Mouse (Mus musculus): ENCODE measurements around the gene Trpc3. TPM values are rescaled to one million over a fixed set of nuclear protein-coding genes. Genes with fewer than 3 reads are reported as not detected.

Trpc3 gene
- total and polyA plus RNA-seq, 3 experiments: not detected

- DNase-seq (ENCODE audit: extremely low read depth): no peak
- in situ Hi-C loops (cut with MboI; ENCODE audit: low pct_ligation_motif_present, low pct_unique_long_range_greater_than_20kb, low sequenced_read_pairs): no loop called here
- Histone ChIP-seq H3K4me2 (ENCODE audit: insufficient read depth, low read depth, poor library complexity, severe bottlenecking) (no peak overlapping the region), H3K27me3 (replicated peaks) (no peaks in the 10 kb centered on the region), H3K9ac (ENCODE audit: insufficient read depth, low read depth) (no peak overlapping the region), H3K4me3 (replicated peaks in 1 of 3; ENCODE audit: low read depth in 2 of 3, low read length in 2 of 3, poor library complexity in 1 of 3) (no peak overlapping the region), H3K4me1 (ENCODE audit: control insufficient read depth in 1 of 2, insufficient read depth in 2 of 2) (peaks cover 4 to 14% of the 10 kb centered on the region in 2 experiments; a peak in 3 of 4 replicates), H3K27ac (ENCODE audit: insufficient read depth, low read depth) (no peak overlapping the region), H3K79me2 (replicated peaks; ENCODE audit: control insufficient read depth, extremely low read depth, insufficient read depth, poor library complexity, severe bottlenecking) (no peaks in the 10 kb centered on the region), H3K9me3 (replicated peaks; ENCODE audit: low read length) (no peaks in the 10 kb centered on the region), H3K36me3 (replicated peaks in 1 of 2; ENCODE audit: control insufficient read depth in 1 of 2, insufficient read depth in 1 of 2, low read length in 1 of 2) (no peaks in the 10 kb centered on the region)
- dilution Hi-C loops (cut with MboI; ENCODE audit: extremely low pct_ligation_motif_present, extremely low pct_unique_long_range_greater_than_20kb, low sequenced_read_pairs): no loop called here
- TF ChIP-seq HCFC1 (IDR thresholded peaks at IDR 0.05; ENCODE audit: low read depth, low read length) (no peak), NRF1 (IDR thresholded peaks at IDR 0.05; ENCODE audit: low read depth, low read length) (no peak), POLR2AphosphoS2 (IDR thresholded peaks at IDR 0.05; ENCODE audit: low read depth, low read length) (no peak), UBTF (IDR thresholded peaks at IDR 0.05; ENCODE audit: low read depth, low read length) (no peak), ELF1 (IDR thresholded peaks at IDR 0.05; ENCODE audit: low read depth, low read length) (no peak)
Observed at GRCm38 (mm10) chr3:36733075-36733474, 43.1 kb upstream of the Trpc3 start.

- in situ Hi-C loops (cut with MboI; ENCODE audit: low pct_ligation_motif_present, low pct_unique_long_range_greater_than_20kb, low sequenced_read_pairs): no loop called here
- dilution Hi-C loops (cut with MboI; ENCODE audit: extremely low pct_ligation_motif_present, extremely low pct_unique_long_range_greater_than_20kb, low sequenced_read_pairs): no loop called here
- DNase-seq (ENCODE audit: extremely low read depth): no peak
Observed at GRCm38 (mm10) chr3:36726545-36726944, 36.6 kb upstream of the Trpc3 start.

GRCm38 (mm10) chr3:36721850-36722249 is 31.9 kb upstream of the Trpc3 start:
- Histone ChIP-seq H3K4me3 (replicated peaks in 1 of 3; ENCODE audit: low read depth in 2 of 3, low read length in 2 of 3, poor library complexity in 1 of 3) (no peak overlapping the region), H3K4me2 (ENCODE audit: insufficient read depth, low read depth, poor library complexity, severe bottlenecking) (no peak overlapping the region), H3K9me3 (replicated peaks; ENCODE audit: low read length) (peaks cover 2% of the 10 kb centered on the region), H3K4me1 (ENCODE audit: control insufficient read depth in 1 of 2, insufficient read depth in 2 of 2) (peaks cover 0 to 8% of the 10 kb centered on the region in 2 experiments; a peak in 1 of 4 replicates), H3K79me2 (replicated peaks; ENCODE audit: control insufficient read depth, extremely low read depth, insufficient read depth, poor library complexity, severe bottlenecking) (no peaks in the 10 kb centered on the region), H3K36me3 (replicated peaks in 1 of 2; ENCODE audit: control insufficient read depth in 1 of 2, insufficient read depth in 1 of 2, low read length in 1 of 2) (no peaks in the 10 kb centered on the region), H3K9ac (ENCODE audit: insufficient read depth, low read depth) (no peak overlapping the region), H3K27me3 (replicated peaks) (no peaks in the 10 kb centered on the region), H3K27ac (ENCODE audit: insufficient read depth, low read depth) (no peak overlapping the region)
- in situ Hi-C loops (cut with MboI; ENCODE audit: low pct_ligation_motif_present, low pct_unique_long_range_greater_than_20kb, low sequenced_read_pairs): no loop called here
- no peak for DNase-seq (ENCODE audit: extremely low read depth)
- TF ChIP-seq POLR2AphosphoS2 (IDR thresholded peaks at IDR 0.05; ENCODE audit: low read depth, low read length) (no peak), POLR2A (IDR thresholded peaks at IDR 0.05; ENCODE audit: low read depth, low read length) (no peak), ZNF384 (IDR thresholded peaks at IDR 0.05; ENCODE audit: low read depth, low read length) (no peak), JUN (IDR thresholded peaks at IDR 0.05; ENCODE audit: insufficient read depth, low read depth, low read length) (no peak), MEF2A (IDR thresholded peaks at IDR 0.05; ENCODE audit: borderline replicate concordance, low read depth, low read length) (no peak), CHD2 (IDR thresholded peaks at IDR 0.05; ENCODE audit: low read length) (no peak), JUND (conservative IDR thresholded peaks at IDR 0.05; ENCODE audit: low read depth, low read length) (no peak), CTCF (conservative IDR thresholded peaks at IDR 0.05 in 1 of 2, IDR thresholded peaks at IDR 0.05 in 1 of 2; ENCODE audit: low read depth in 2 of 2, low read length in 2 of 2) (no peak), E2F4 (IDR thresholded peaks at IDR 0.05; ENCODE audit: insufficient replicate concordance, low read depth, low read length) (no peak), KAT2A (IDR thresholded peaks at IDR 0.05; ENCODE audit: insufficient replicate concordance, low read length) (no peak)
- dilution Hi-C loops (cut with MboI; ENCODE audit: extremely low pct_ligation_motif_present, extremely low pct_unique_long_range_greater_than_20kb, low sequenced_read_pairs): no loop called here

More at GRCm38 (mm10) chr3:36726545-36726944, 36.6 kb upstream of the Trpc3 start:
- no peak overlapping the region for H3K4me3 ChIP-seq (replicated peaks in 1 of 3; ENCODE audit: low read depth in 2 of 3, low read length in 2 of 3, poor library complexity in 1 of 3)
- H3K79me2 ChIP-seq (replicated peaks; ENCODE audit: control insufficient read depth, extremely low read depth, insufficient read depth, poor library complexity, severe bottlenecking): no peaks in the 10 kb centered on the region
- H3K27me3 ChIP-seq (replicated peaks): no peaks in the 10 kb centered on the region
- no peak overlapping the region for H3K27ac ChIP-seq (ENCODE audit: insufficient read depth, low read depth)
- H3K4me2 ChIP-seq (ENCODE audit: insufficient read depth, low read depth, poor library complexity, severe bottlenecking): no peak overlapping the region
- TF ChIP-seq USF1 (IDR thresholded peaks at IDR 0.05; ENCODE audit: low read depth, low read length) (no peak), NELFE (IDR thresholded peaks at IDR 0.05; ENCODE audit: low read depth, low read length) (no peak), BHLHE40 (IDR thresholded peaks at IDR 0.05; ENCODE audit: low read depth, low read length) (no peak), CTCF (conservative IDR thresholded peaks at IDR 0.05 in 1 of 2, IDR thresholded peaks at IDR 0.05 in 1 of 2; ENCODE audit: low read depth in 2 of 2, low read length in 2 of 2) (no peak), USF2 (conservative IDR thresholded peaks at IDR 0.05; ENCODE audit: low read depth, low read length) (no peak), PAX5 (IDR thresholded peaks at IDR 0.05; ENCODE audit: low read length) (no peak), SMC3 (IDR thresholded peaks at IDR 0.05; ENCODE audit: low read depth, low read length) (no peak), MXI1 (IDR thresholded peaks at IDR 0.05; ENCODE audit: low read depth, low read length) (no peak), SIN3A (IDR thresholded peaks at IDR 0.05; ENCODE audit: low read length) (no peak), IRF4 (IDR thresholded peaks at IDR 0.05; ENCODE audit: low read depth, low read length) (no peak), JUN (IDR thresholded peaks at IDR 0.05; ENCODE audit: insufficient read depth, low read depth, low read length) (no peak), RAD21 (IDR thresholded peaks at IDR 0.05; ENCODE audit: low read depth, low read length) (no peak), POLR2AphosphoS2 (IDR thresholded peaks at IDR 0.05; ENCODE audit: low read depth, low read length) (no peak), MAFK (IDR thresholded peaks at IDR 0.05; ENCODE audit: insufficient replicate concordance, low read length) (no peak), TCF12 (IDR thresholded peaks at IDR 0.05; ENCODE audit: low read depth, low read length) (no peak), ELF1 (IDR thresholded peaks at IDR 0.05; ENCODE audit: low read depth, low read length) (no peak), EP300 (IDR thresholded peaks at IDR 0.05; ENCODE audit: low read length) (no peak), ZNF384 (IDR thresholded peaks at IDR 0.05; ENCODE audit: low read depth, low read length) (no peak)
- H3K36me3 ChIP-seq (replicated peaks in 1 of 2; ENCODE audit: control insufficient read depth in 1 of 2, insufficient read depth in 1 of 2, low read length in 1 of 2): no peaks in the 10 kb centered on the region
- H3K9me3 ChIP-seq (replicated peaks; ENCODE audit: low read length): no peaks in the 10 kb centered on the region
- H3K4me1 ChIP-seq (ENCODE audit: control insufficient read depth in 1 of 2, insufficient read depth in 2 of 2): peaks cover 0 to 12% of the 10 kb centered on the region in 2 experiments; a peak in 3 of 4 replicates
- no peak overlapping the region for H3K9ac ChIP-seq (ENCODE audit: insufficient read depth, low read depth)

All from CH12.LX (cell line).